Mouse (Mus musculus) heart, adult 2 months (tissue): ENCODE measurements around the gene Srsf1.

Source experiments
- CTCF ChIP-seq: fragments of 200-600 bp; IDR thresholded peaks from 2 replicates; pipeline ENCODE4 v1.8.1; 2022; ENCODE audit warnings: antibody characterized with exemption, mild to moderate bottlenecking, moderate library complexity
- POLR2A ChIP-seq: fragments of 200-500 bp; IDR thresholded peaks from 2 replicates; pipeline ENCODE4 v1.6.1; 2011; ENCODE audit warnings: mild to moderate bottlenecking, low read depth, low read length, control low read depth; ENCODE audit not compliant: insufficient read depth

GRCm38 (mm10) chr11:88023933-88024332, 23.2 kb upstream of the Srsf1 start:
- TF ChIP-seq CTCF (no peak), POLR2A (no peak)
